Mouse (Mus musculus) megakaryocyte, embryonic 14.5 days (primary cell): Measurements from ENCODE around the gene Ogfod2.

Source experiments
- FLI1 ChIP-seq: IDR thresholded peaks from 2 replicates; pipeline ENCODE4 v1.6.1; 2012; ENCODE audit warnings: low read length, inconsistent platforms, mixed read lengths
- GATA1 ChIP-seq: IDR thresholded peaks from 3 replicates; pipeline ENCODE4 v1.6.1; 2012; ENCODE audit warnings: mixed read lengths, low read length, inconsistent platforms, borderline replicate concordance

- TF ChIP-seq GATA1, result no peak
- TF ChIP-seq FLI1, result no peak
Measured at GRCm38 (mm10) chr5:124100128-124101044, 11.7 kb upstream of the Ogfod2 start.
